Mouse (Mus musculus) liver, embryonic 16.5 days (tissue): ENCODE measurements around the gene Ripor3. TPM values are rescaled to one million over a fixed set of nuclear protein-coding genes. Genes with fewer than 3 reads are reported as not detected.

Experiments
- ATAC-seq: fragments of 200-750 bp; cut with Nextera tagmentation; 2 replicates; pipeline ENCODE4 v1.8.0; 2017; ENCODE audit warnings: low read depth, mild to moderate bottlenecking, moderate number of reproducible peaks, moderate library complexity
- H3K27ac ChIP-seq: fragments of 300-500 bp; sonication (generic); 2 replicates; pipeline ENCODE4 v1.5.1; 2014; ENCODE audit warnings: mild to moderate bottlenecking, low read length
- H3K27me3 ChIP-seq: fragments of 300-500 bp; sonication (generic); 2 replicates; pipeline ENCODE4 v1.6.1; 2014; ENCODE audit warnings: low read depth, low read length, mixed read lengths; ENCODE audit not compliant: control insufficient read depth, insufficient read depth
- H3K36me3 ChIP-seq: fragments of 300-500 bp; sonication (generic); 2 replicates; pipeline ENCODE4 v1.6.1; 2014; ENCODE audit warnings: mild to moderate bottlenecking; ENCODE audit not compliant: control insufficient read depth, insufficient read depth
- H3K4me1 ChIP-seq: fragments of 300-500 bp; sonication (generic); 2 replicates; pipeline ENCODE4 v1.6.1; 2014; ENCODE audit warnings: low read depth, low read length, mixed read lengths; ENCODE audit not compliant: control insufficient read depth
- H3K4me2 ChIP-seq: fragments of 300-500 bp; sonication (generic); 2 replicates; pipeline ENCODE4 v1.6.1; 2014; ENCODE audit warnings: low read depth, low read length, mixed read lengths
- H3K4me3 ChIP-seq: fragments of 300-500 bp; sonication (generic); 2 replicates; pipeline ENCODE4 v1.5.1; 2014; ENCODE audit warnings: low read depth, mild to moderate bottlenecking, low read length
- H3K9ac ChIP-seq: fragments of 300-500 bp; sonication (generic); 2 replicates; pipeline ENCODE4 v1.6.1; 2014; ENCODE audit warnings: low read depth, low read length
- H3K9me3 ChIP-seq: fragments of 300-500 bp; sonication (generic); replicated peaks from 2 replicates; pipeline ENCODE4 v1.6.1; 2016; ENCODE audit warnings: low read length; ENCODE audit not compliant: control insufficient read depth
- WGBS: fragments of 180-500 bp; shearing (Covaris S2); extraction: QIAGEN DNeasy Blood & Tissue Kit; methylation state at CpG from one replicate; pipeline ENCODE4 v1.1.7; 2014; ENCODE audit not compliant: insufficient replicate concordance; 5-methylcytosine and 5-hydroxymethylcytosine counted together
- polyA plus RNA-seq: library from polyadenylated mRNA; unstranded; fragments of >200 nt; fragmentation: Nextera tagmentation; extraction: Ambion mirVana; gene quantifications from 2 replicates; pipeline ENCODE4 v1.2.1, GENCODE M21; 2015

Gene Ripor3
- polyA plus RNA-seq, 1 experiment from 2014 or later: 1.2 TPM

GRCm38 (mm10) chr2:167932727-167933231, 77.6 kb downstream of the Ripor3 start:
- peaks cover 24% of the 10 kb centered on the region for H3K4me1 ChIP-seq
- no peaks in the 10 kb centered on the region for H3K36me3 ChIP-seq
- WGBS: under 1% methylated on average over 18 of the region's 18 CpGs
- no peaks in the 10 kb centered on the region for H3K27me3 ChIP-seq
- H3K9me3 ChIP-seq: no peaks in the 10 kb centered on the region
- peak overlapping the region; percentile 96 for H3K4me2 ChIP-seq
- H3K4me3 ChIP-seq: peak overlapping the region; percentile 89
- peak overlapping the region; percentile 86 for H3K9ac ChIP-seq
- H3K27ac ChIP-seq: peak overlapping the region; percentile 43
- peak; percentile 17; the same call in 1 of the 2 replicates for ATAC-seq

DNA sequence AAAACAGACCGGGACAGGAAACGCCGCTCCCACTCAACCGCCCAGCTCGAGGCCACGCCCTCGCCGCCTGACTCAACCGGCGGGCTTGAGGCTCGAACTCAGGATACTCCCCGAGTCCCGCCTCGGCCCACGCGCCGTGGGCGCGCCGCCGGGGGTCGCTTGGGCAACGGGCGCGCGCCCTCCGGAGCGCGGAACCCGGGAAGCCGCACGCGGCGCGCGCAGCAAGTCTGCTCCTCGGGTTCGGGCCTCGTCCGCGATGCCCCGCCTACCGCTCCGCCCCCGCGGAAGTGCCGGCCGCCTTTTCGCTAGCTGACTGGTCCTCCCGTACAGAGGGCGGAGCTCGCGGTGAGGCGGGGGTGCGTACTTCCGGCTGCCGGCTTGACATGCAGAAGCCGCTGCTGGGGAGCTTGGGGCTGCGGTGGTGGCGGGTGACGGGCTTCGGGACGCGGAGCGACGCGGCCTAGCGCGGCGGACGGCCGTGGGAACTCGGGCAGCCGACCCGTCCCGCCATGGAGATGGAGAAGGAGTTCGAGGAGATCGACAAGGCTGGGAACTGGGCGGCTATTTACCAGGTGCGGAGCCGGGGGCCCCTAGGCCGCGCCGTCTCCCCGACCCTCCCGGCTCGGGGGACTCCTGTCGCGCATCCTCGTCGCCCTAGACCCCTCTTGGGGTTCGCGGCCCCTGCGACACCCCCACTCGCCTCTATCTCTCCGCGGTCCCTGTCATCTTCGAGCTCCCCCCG, 78.3 kb downstream of the Ripor3 start, which contains the start of gene Ptpn1:
TSS of gene Ptpn1 (plus strand) at position 73 of the 742 bp plus-strand sequence.
- Histone ChIP-seq H3K9me3 (no peaks in the 10 kb centered on the region), H3K4me2 (peak within 1 kb of the TSS; percentile 96), H3K27me3 (no peaks in the 10 kb centered on the region), H3K4me3 (peak within 1 kb of the TSS; percentile 89), H3K4me1 (peaks cover 24% of the 10 kb centered on the region), H3K9ac (peak within 1 kb of the TSS; percentile 86), H3K27ac (peak within 1 kb of the TSS; percentile 74), H3K36me3 (no peaks in the 10 kb centered on the region)
- under 1% methylated on average over 82 of the region's 99 CpGs for WGBS
- ATAC-seq: peak; percentile 97

- Histone ChIP-seq H3K4me2 (peak overlapping the region; percentile 96; the same call in 1 of the 2 replicates), H3K27ac (no peak overlapping the region), H3K9ac (peak overlapping the region; percentile 86; the same call in 1 of the 2 replicates), H3K4me1 (peaks cover 26% of the 10 kb centered on the region), H3K9me3 (no peaks in the 10 kb centered on the region), H3K36me3 (no peaks in the 10 kb centered on the region), H3K4me3 (no peak overlapping the region), H3K27me3 (no peaks in the 10 kb centered on the region)
- no peak for ATAC-seq
- WGBS: 88% methylated on average over 3 of the region's 3 CpGs
Observed at GRCm38 (mm10) chr2:167930975-167931374, 79.4 kb downstream of the Ripor3 start.

Other genes starting within 250 kb of the Ripor3 start
- gene Ptpn1, start 78.6 kb downstream of the Ripor3 start, polyA plus RNA-seq: 22.0 and 22.4 TPM in 2 replicates
- 2.3 and 2.7 TPM in 2 replicates for gene Pard6b, start 70.4 kb upstream of the Ripor3 start, polyA plus RNA-seq
- gene Adnp, start 196.5 kb upstream of the Ripor3 start, polyA plus RNA-seq: 0.18 and 0.27 TPM in 2 replicates
- 3.8 and 4.0 TPM in 2 replicates for gene Gm20716, start 219.7 kb upstream of the Ripor3 start, polyA plus RNA-seq
- 66.0 and 79.3 TPM in 2 replicates for gene Dpm1, start 220.0 kb upstream of the Ripor3 start, polyA plus RNA-seq
- 2.4 and 2.7 TPM in 2 replicates for gene Mocs3, start 220.0 kb upstream of the Ripor3 start, polyA plus RNA-seq